Mouse (Mus musculus): Measurements from ENCODE around the gene Gkn3. TPM values are rescaled to one million over a fixed set of nuclear protein-coding genes. Genes with fewer than 3 reads are reported as not detected.

Gkn3 gene
- polyA plus RNA-seq, 1 experiment, result not detected

GRCm38 (mm10) chr6:87393466-87394205 is 4.9 kb upstream of the Gkn3 start:
- Histone ChIP-seq H3K4me3 (ENCODE audit: extremely low read depth, insufficient read depth, insufficient read length) (no peak overlapping the region), H3K27me3 (ENCODE audit: control insufficient read depth, insufficient read depth, low read length) (no peaks in the 10 kb centered on the region), H3K36me3 (ENCODE audit: control insufficient read depth, insufficient read depth, low read length) (no peaks in the 10 kb centered on the region), H3K27ac (ENCODE audit: insufficient read depth, low read length) (no peak overlapping the region), H3K4me1 (ENCODE audit: control insufficient read depth, insufficient read depth, insufficient read length) (no peaks in the 10 kb centered on the region)
- TF ChIP-seq POLR2A (IDR thresholded peaks at IDR 0.05; ENCODE audit: low read depth, low read length) (no peak), CTCF (IDR thresholded peaks at IDR 0.05; ENCODE audit: extremely low read depth, insufficient read depth, insufficient read length, insufficient replicate concordance) (no peak)
- 53% methylated on average over 8 of the region's 8 CpGs for WGBS
- peak in 1 of 2 experiments; percentile 7 for DNase-seq (ENCODE audit: low read depth in 1 of 2, low spot score in 2 of 2)

DNA sequence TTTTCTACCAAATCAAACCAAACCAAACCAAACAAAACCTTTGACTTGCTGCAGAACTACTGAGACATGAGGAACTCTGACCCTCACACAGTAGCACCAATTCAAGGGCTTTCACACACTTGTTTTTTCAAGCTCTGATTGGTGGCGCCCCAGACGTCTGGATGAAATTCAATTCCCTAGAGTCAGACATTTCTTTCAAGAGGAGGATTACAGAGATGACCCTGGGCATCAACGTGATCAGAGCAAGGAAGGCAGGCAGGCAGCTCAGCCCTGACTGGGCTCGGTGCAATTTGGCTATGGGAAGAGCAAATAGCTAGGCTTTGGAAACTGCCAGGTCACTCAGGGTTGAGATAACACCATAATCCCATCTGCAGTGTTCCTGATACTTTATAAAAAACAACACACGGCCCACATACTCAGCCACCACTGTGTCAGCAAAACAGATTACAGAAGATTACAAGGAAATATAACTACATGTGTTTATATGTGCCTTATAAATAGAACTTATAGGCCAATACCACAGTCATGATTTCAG is 787 bp upstream of the Gkn3 start:
- no peak for TF ChIP-seq CTCF (IDR thresholded peaks at IDR 0.05; ENCODE audit: extremely low read depth, insufficient read depth, insufficient read length, insufficient replicate concordance)
- TF ChIP-seq POLR2A (IDR thresholded peaks at IDR 0.05; ENCODE audit: low read depth, low read length), result no peak
- no peak overlapping the region for H3K4me3 ChIP-seq (ENCODE audit: extremely low read depth, insufficient read depth, insufficient read length)
- no peaks in the 10 kb centered on the region for H3K4me1 ChIP-seq (ENCODE audit: control insufficient read depth, insufficient read depth, insufficient read length)
- no peak overlapping the region for H3K27ac ChIP-seq (ENCODE audit: insufficient read depth, low read length)
- H3K36me3 ChIP-seq (ENCODE audit: control insufficient read depth, insufficient read depth, low read length), result no peaks in the 10 kb centered on the region
- no peak for DNase-seq (ENCODE audit: low read depth in 1 of 2, low spot score in 2 of 2)
- WGBS, result 78% methylated on average over 5 of the region's 5 CpGs
- H3K27me3 ChIP-seq (ENCODE audit: control insufficient read depth, insufficient read depth, low read length), result no peaks in the 10 kb centered on the region

- H3K4me1 ChIP-seq (ENCODE audit: control insufficient read depth, insufficient read depth, insufficient read length), result no peaks in the 10 kb centered on the region
- H3K4me3 ChIP-seq (ENCODE audit: extremely low read depth, insufficient read depth, insufficient read length), result no peak overlapping the region
- WGBS, result 89% methylated on average over 10 of the region's 10 CpGs
- no peak for TF ChIP-seq CTCF (IDR thresholded peaks at IDR 0.05; ENCODE audit: extremely low read depth, insufficient read depth, insufficient read length, insufficient replicate concordance)
- no peak for TF ChIP-seq POLR2A (IDR thresholded peaks at IDR 0.05; ENCODE audit: low read depth, low read length)
- H3K36me3 ChIP-seq (ENCODE audit: control insufficient read depth, insufficient read depth, low read length), result no peaks in the 10 kb centered on the region
- no peak overlapping the region for H3K27ac ChIP-seq (ENCODE audit: insufficient read depth, low read length)
- no peak for DNase-seq (ENCODE audit: low read depth in 1 of 2, low spot score in 2 of 2)
- H3K27me3 ChIP-seq (ENCODE audit: control insufficient read depth, insufficient read depth, low read length), result peaks cover 1% of the 10 kb centered on the region; the same call in 1 of the 2 replicates
Observed at GRCm38 (mm10) chr6:87386681-87387080, 2.1 kb downstream of the Gkn3 start.

DNA sequence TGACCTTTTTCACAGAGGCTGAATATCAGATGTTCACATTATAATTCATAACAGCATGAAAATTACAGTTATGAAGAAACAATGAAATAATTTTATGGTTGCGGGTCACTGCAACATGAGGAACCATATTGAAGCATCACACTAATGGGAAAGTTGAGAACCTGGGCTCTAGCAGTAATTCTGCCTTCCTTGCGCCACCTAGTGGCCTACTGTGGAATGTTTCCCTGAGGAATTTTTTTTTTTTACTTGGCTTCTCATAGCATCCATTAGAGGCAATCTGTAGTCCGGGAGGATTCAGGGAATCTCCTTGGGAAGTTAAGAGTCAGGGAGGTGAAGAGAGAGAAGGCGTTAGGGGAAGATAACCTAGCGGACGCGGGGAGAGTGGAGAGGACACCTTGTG is 2.5 kb downstream of the Gkn3 start:
- peaks cover 1% of the 10 kb centered on the region; the same call in 1 of the 2 replicates for H3K27me3 ChIP-seq (ENCODE audit: control insufficient read depth, insufficient read depth, low read length)
- no peak overlapping the region for H3K27ac ChIP-seq (ENCODE audit: insufficient read depth, low read length)
- 18% methylated on average over 7 of the region's 7 CpGs for WGBS
- DNase-seq (ENCODE audit: low read depth in 1 of 2, low spot score in 2 of 2), result peak in 1 of 2 experiments; percentile 27
- H3K4me3 ChIP-seq (ENCODE audit: extremely low read depth, insufficient read depth, insufficient read length), result no peak overlapping the region
- H3K36me3 ChIP-seq (ENCODE audit: control insufficient read depth, insufficient read depth, low read length), result no peaks in the 10 kb centered on the region
- H3K4me1 ChIP-seq (ENCODE audit: control insufficient read depth, insufficient read depth, insufficient read length), result no peaks in the 10 kb centered on the region
- peak; percentile 52; the same call in 1 of the 2 replicates for TF ChIP-seq CTCF (IDR thresholded peaks at IDR 0.05; ENCODE audit: extremely low read depth, insufficient read depth, insufficient read length, insufficient replicate concordance)
- TF ChIP-seq POLR2A (IDR thresholded peaks at IDR 0.05; ENCODE audit: low read depth, low read length), result no peak

- DNase-seq (ENCODE audit: low read depth in 1 of 2, low spot score in 2 of 2), result no peak
- no peak overlapping the region for H3K27ac ChIP-seq (ENCODE audit: insufficient read depth, low read length)
- H3K4me1 ChIP-seq (ENCODE audit: control insufficient read depth, insufficient read depth, insufficient read length), result no peaks in the 10 kb centered on the region
- H3K4me3 ChIP-seq (ENCODE audit: extremely low read depth, insufficient read depth, insufficient read length), result no peak overlapping the region
- peaks cover 1% of the 10 kb centered on the region; the same call in 1 of the 2 replicates for H3K27me3 ChIP-seq (ENCODE audit: control insufficient read depth, insufficient read depth, low read length)
- TF ChIP-seq POLR2A (IDR thresholded peaks at IDR 0.05; ENCODE audit: low read depth, low read length), result no peak
- no peak for TF ChIP-seq CTCF (IDR thresholded peaks at IDR 0.05; ENCODE audit: extremely low read depth, insufficient read depth, insufficient read length, insufficient replicate concordance)
- WGBS, result 56% methylated on average over 6 of the region's 6 CpGs
- H3K36me3 ChIP-seq (ENCODE audit: control insufficient read depth, insufficient read depth, low read length), result no peaks in the 10 kb centered on the region
Observed at GRCm38 (mm10) chr6:87384761-87385160, 4.0 kb downstream of the Gkn3 start.

DNA sequence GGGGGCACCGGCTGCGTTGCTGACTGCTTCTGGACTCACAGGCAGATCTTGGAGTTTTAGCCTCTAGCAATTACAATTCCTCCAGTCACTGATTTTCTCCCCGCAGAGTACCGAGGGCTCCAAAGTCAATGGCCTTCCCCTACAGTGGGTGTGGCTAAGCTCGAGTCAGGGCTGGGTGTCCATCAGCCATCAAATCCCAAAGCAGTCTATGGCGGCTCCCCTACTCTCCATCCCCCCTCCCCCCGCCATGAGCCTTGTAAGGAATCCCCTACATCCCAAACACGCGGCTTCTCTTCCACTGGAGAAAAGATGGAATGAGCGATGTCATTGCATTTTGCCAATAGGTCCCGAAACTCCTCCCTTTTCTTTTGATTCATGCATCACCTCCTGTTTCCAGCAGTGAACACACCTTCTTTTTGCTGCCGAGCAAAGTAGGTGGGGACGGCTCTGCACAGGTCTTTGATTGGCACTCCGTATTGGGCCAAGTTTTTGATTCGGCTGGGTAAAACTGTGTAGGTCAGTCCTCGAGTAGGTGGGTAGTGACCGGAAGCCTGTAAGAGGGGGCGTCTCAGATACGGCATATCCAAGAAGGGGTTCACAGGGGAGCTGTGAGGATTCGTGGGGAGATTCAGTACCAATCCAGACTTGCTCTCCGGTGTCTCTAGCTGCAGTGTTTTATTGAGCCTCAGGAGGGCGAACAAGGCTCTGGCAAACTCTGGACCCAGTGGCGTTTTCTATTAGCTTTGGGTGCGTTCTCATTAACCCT is 4.6 kb downstream of the Gkn3 start:
- H3K36me3 ChIP-seq (ENCODE audit: control insufficient read depth, insufficient read depth, low read length), result no peaks in the 10 kb centered on the region
- no peaks in the 10 kb centered on the region for H3K4me1 ChIP-seq (ENCODE audit: control insufficient read depth, insufficient read depth, insufficient read length)
- TF ChIP-seq POLR2A (IDR thresholded peaks at IDR 0.05; ENCODE audit: low read depth, low read length), result no peak
- TF ChIP-seq CTCF (IDR thresholded peaks at IDR 0.05; ENCODE audit: extremely low read depth, insufficient read depth, insufficient read length, insufficient replicate concordance), result no peak
- 16% methylated on average over 24 of the region's 24 CpGs for WGBS
- no peak overlapping the region for H3K27ac ChIP-seq (ENCODE audit: insufficient read depth, low read length)
- H3K27me3 ChIP-seq (ENCODE audit: control insufficient read depth, insufficient read depth, low read length), result peaks cover 1% of the 10 kb centered on the region; the same call in 1 of the 2 replicates
- no peak for DNase-seq (ENCODE audit: low read depth in 1 of 2, low spot score in 2 of 2)
- H3K4me3 ChIP-seq (ENCODE audit: extremely low read depth, insufficient read depth, insufficient read length), result no peak overlapping the region

Data from spleen, adult 2 months (tissue).